Mouse (Mus musculus) thymus, adult 2 months (tissue): ENCODE results near the gene Pdlim4.
"Not testable (repeated sequence)": the region's sequence is repeated elsewhere in the genome, so short reads cannot be mapped to it uniquely, and the experiment has no call there.

Experiments used
- CTCF ChIP-seq: fragments of 200-500 bp; IDR thresholded peaks from 2 replicates; pipeline ENCODE4 v1.5.1; 2012; ENCODE audit warnings: mild to moderate bottlenecking, control low read depth, low read length, moderate library complexity, borderline replicate concordance; ENCODE audit not compliant: control insufficient read depth, poor library complexity, insufficient read depth; ENCODE audit errors: extremely low read depth
- POLR2A ChIP-seq: fragments of 200-500 bp; IDR thresholded peaks from 2 replicates; pipeline ENCODE4 v1.6.1; 2012; ENCODE audit warnings: mild to moderate bottlenecking, low read length, control low read depth, moderate library complexity; ENCODE audit not compliant: control insufficient read depth, poor library complexity, insufficient read depth; ENCODE audit errors: extremely low read depth

DNA sequence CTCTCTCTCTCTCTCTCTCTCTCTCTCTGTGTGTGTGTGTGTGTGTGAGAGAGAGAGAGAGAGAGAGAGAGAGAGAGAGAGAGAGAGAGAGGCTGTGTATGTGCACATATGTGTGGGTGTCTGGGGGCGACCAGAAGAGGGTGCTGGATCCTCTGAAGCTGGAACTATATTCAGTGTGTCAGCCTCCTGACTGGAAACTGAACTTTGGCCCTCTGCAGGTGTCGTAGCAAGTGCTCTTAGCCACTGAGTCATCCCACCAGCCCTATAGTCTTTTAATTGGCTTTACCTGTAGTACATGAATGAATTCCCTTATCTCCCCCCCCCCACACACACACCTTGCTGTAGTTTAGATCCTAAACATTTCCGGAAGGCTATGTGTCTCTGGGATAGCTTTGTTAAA, 35.9 kb downstream of the Pdlim4 start:
- TF ChIP-seq CTCF, POLR2A: not testable (repeated sequence)
